Mouse (Mus musculus): ENCODE measurements around the gene Cyb561d2. TPM values are rescaled to one million over a fixed set of nuclear protein-coding genes. Genes with fewer than 3 reads are reported as not detected.

The Cyb561d2 gene
- total RNA-seq, 1 experiment: 25.3 TPM

GRCm38 (mm10) chr9:107534408-107535202, 7.4 kb downstream of the Cyb561d2 start:
- in situ Hi-C loops (cut with MboI; ENCODE audit: low sequenced_read_pairs in 2 of 2, unreplicated experiment in 2 of 2): no loop called here
- Histone ChIP-seq H3K4me3 (ENCODE audit: insufficient read depth in 1 of 2, low read depth in 1 of 2, low read length in 2 of 2, poor library complexity in 1 of 2, severe bottlenecking in 1 of 2) (peak overlapping the region; percentile 83 to 89), H3K4me1 (ENCODE audit: control insufficient read depth in 2 of 2, insufficient read depth in 2 of 2, low read length in 2 of 2, poor library complexity in 1 of 2) (peaks cover 4 to 8% of the 10 kb centered on the region in 2 experiments; a peak in 2 of 4 replicates), H3K9me3 (ENCODE audit: control insufficient read depth, insufficient read depth, low read depth, low read length) (no peaks in the 10 kb centered on the region), H3K9ac (ENCODE audit: insufficient read depth, low read depth, low read length, poor library complexity, severe bottlenecking) (peak overlapping the region; percentile 89), H3K36me3 (ENCODE audit: control insufficient read depth, insufficient read depth, low read length, poor library complexity, severe bottlenecking) (peaks cover 18% of the 10 kb centered on the region), H3K27ac (ENCODE audit: insufficient read depth, low read depth, low read length, poor library complexity, severe bottlenecking) (no peak overlapping the region)
- TF ChIP-seq ZNF384 (IDR thresholded peaks at IDR 0.05; ENCODE audit: low read depth, low read length): no peak
- TF ChIP-seq MAFK (IDR thresholded peaks at IDR 0.05; ENCODE audit: insufficient read depth, low read depth, low read length): no peak
- no peak for TF ChIP-seq ZC3H11A (IDR thresholded peaks at IDR 0.05; ENCODE audit: borderline replicate concordance, low read depth, low read length)
- TF ChIP-seq HCFC1 (IDR thresholded peaks at IDR 0.05; ENCODE audit: borderline replicate concordance, insufficient read depth, low read length): no peak
- TF ChIP-seq CHD2 (IDR thresholded peaks at IDR 0.05; ENCODE audit: low read depth, low read length): no peak
- no peak for DNase-seq (ENCODE audit: low read depth, low spot score)

GRCm38 (mm10) chr9:107533791-107534407, 8.1 kb downstream of the Cyb561d2 start, which contains the start of gene Tmem115:
Gene Tmem115, plus strand, starts transcription at chr9:107533945.
- peaks cover 17% of the 10 kb centered on the region for H3K36me3 ChIP-seq (ENCODE audit: control insufficient read depth, insufficient read depth, low read length, poor library complexity, severe bottlenecking)
- H3K4me1 ChIP-seq (ENCODE audit: control insufficient read depth in 2 of 2, insufficient read depth in 2 of 2, low read length in 2 of 2, poor library complexity in 1 of 2): peaks cover 4 to 8% of the 10 kb centered on the region in 2 experiments; a peak in 2 of 4 replicates
- peak; percentile 95 for DNase-seq (ENCODE audit: low read depth, low spot score)
- no peak within 1 kb of the TSS for H3K27ac ChIP-seq (ENCODE audit: insufficient read depth, low read depth, low read length, poor library complexity, severe bottlenecking)
- H3K9ac ChIP-seq (ENCODE audit: insufficient read depth, low read depth, low read length, poor library complexity, severe bottlenecking): peak within 1 kb of the TSS; percentile 89
- peak within 1 kb of the TSS; percentile 83 to 89 for H3K4me3 ChIP-seq (ENCODE audit: insufficient read depth in 1 of 2, low read depth in 1 of 2, low read length in 2 of 2, poor library complexity in 1 of 2, severe bottlenecking in 1 of 2)
- TF ChIP-seq MAFK (IDR thresholded peaks at IDR 0.05; ENCODE audit: insufficient read depth, low read depth, low read length) (no peak), ZNF384 (IDR thresholded peaks at IDR 0.05; ENCODE audit: low read depth, low read length) (no peak), ZC3H11A (IDR thresholded peaks at IDR 0.05; ENCODE audit: borderline replicate concordance, low read depth, low read length) (no peak), HCFC1 (IDR thresholded peaks at IDR 0.05; ENCODE audit: borderline replicate concordance, insufficient read depth, low read length) (peak; percentile 100), CHD2 (IDR thresholded peaks at IDR 0.05; ENCODE audit: low read depth, low read length) (peak; percentile 55; the same call in 1 of the 2 replicates)
- no peaks in the 10 kb centered on the region for H3K9me3 ChIP-seq (ENCODE audit: control insufficient read depth, insufficient read depth, low read depth, low read length)
- in situ Hi-C loops (cut with MboI; ENCODE audit: low sequenced_read_pairs in 2 of 2, unreplicated experiment in 2 of 2): no loop called here

- no peaks in the 10 kb centered on the region for H3K36me3 ChIP-seq (ENCODE audit: control insufficient read depth, insufficient read depth, low read length, poor library complexity, severe bottlenecking)
- TF ChIP-seq ZC3H11A (IDR thresholded peaks at IDR 0.05; ENCODE audit: borderline replicate concordance, low read depth, low read length) (no peak), MAFK (IDR thresholded peaks at IDR 0.05; ENCODE audit: insufficient read depth, low read depth, low read length) (no peak), HCFC1 (IDR thresholded peaks at IDR 0.05; ENCODE audit: borderline replicate concordance, insufficient read depth, low read length) (0 out of 2 replicates have a peak, but pooled peaks have one; percentile 21), CHD2 (IDR thresholded peaks at IDR 0.05; ENCODE audit: low read depth, low read length) (no peak), ZNF384 (IDR thresholded peaks at IDR 0.05; ENCODE audit: low read depth, low read length) (no peak)
- DNase-seq (ENCODE audit: low read depth, low spot score): peak; percentile 77
- H3K27ac ChIP-seq (ENCODE audit: insufficient read depth, low read depth, low read length, poor library complexity, severe bottlenecking): no peak overlapping the region
- peaks cover 6 to 17% of the 10 kb centered on the region in 2 experiments for H3K4me1 ChIP-seq (ENCODE audit: control insufficient read depth in 2 of 2, insufficient read depth in 2 of 2, low read length in 2 of 2, poor library complexity in 1 of 2)
- in situ Hi-C loops (cut with MboI; ENCODE audit: low sequenced_read_pairs in 2 of 2, unreplicated experiment in 2 of 2): no loop called here
- no peaks in the 10 kb centered on the region for H3K9me3 ChIP-seq (ENCODE audit: control insufficient read depth, insufficient read depth, low read depth, low read length)
- peak overlapping the region; percentile 21; the same call in 1 of the 2 replicates for H3K9ac ChIP-seq (ENCODE audit: insufficient read depth, low read depth, low read length, poor library complexity, severe bottlenecking)
- H3K4me3 ChIP-seq (ENCODE audit: insufficient read depth in 1 of 2, low read depth in 1 of 2, low read length in 2 of 2, poor library complexity in 1 of 2, severe bottlenecking in 1 of 2): peak overlapping the region; percentile 66 to 73
Observed at GRCm38 (mm10) chr9:107526198-107527026, 15.6 kb downstream of the Cyb561d2 start.

- no peak overlapping the region for H3K27ac ChIP-seq (ENCODE audit: insufficient read depth, low read depth, low read length, poor library complexity, severe bottlenecking)
- H3K4me1 ChIP-seq (ENCODE audit: control insufficient read depth in 2 of 2, insufficient read depth in 2 of 2, low read length in 2 of 2, poor library complexity in 1 of 2): peaks cover 5 to 28% of the 10 kb centered on the region in 2 experiments
- no peaks in the 10 kb centered on the region for H3K9me3 ChIP-seq (ENCODE audit: control insufficient read depth, insufficient read depth, low read depth, low read length)
- peak overlapping the region; percentile 36; the same call in 1 of the 2 replicates for H3K9ac ChIP-seq (ENCODE audit: insufficient read depth, low read depth, low read length, poor library complexity, severe bottlenecking)
- no peaks in the 10 kb centered on the region for H3K36me3 ChIP-seq (ENCODE audit: control insufficient read depth, insufficient read depth, low read length, poor library complexity, severe bottlenecking)
- in situ Hi-C loops (cut with MboI; ENCODE audit: low sequenced_read_pairs in 2 of 2, unreplicated experiment in 2 of 2): no loop called here
- DNase-seq (ENCODE audit: low read depth, low spot score): no peak
- H3K4me3 ChIP-seq (ENCODE audit: insufficient read depth in 1 of 2, low read depth in 1 of 2, low read length in 2 of 2, poor library complexity in 1 of 2, severe bottlenecking in 1 of 2): peak overlapping the region; percentile 24 to 44; a peak in 3 of 4 replicates
- TF ChIP-seq ZC3H11A (IDR thresholded peaks at IDR 0.05; ENCODE audit: borderline replicate concordance, low read depth, low read length): no peak
- TF ChIP-seq ZNF384 (IDR thresholded peaks at IDR 0.05; ENCODE audit: low read depth, low read length): no peak
- no peak for TF ChIP-seq MAFK (IDR thresholded peaks at IDR 0.05; ENCODE audit: insufficient read depth, low read depth, low read length)
- TF ChIP-seq HCFC1 (IDR thresholded peaks at IDR 0.05; ENCODE audit: borderline replicate concordance, insufficient read depth, low read length): no peak
- TF ChIP-seq CHD2 (IDR thresholded peaks at IDR 0.05; ENCODE audit: low read depth, low read length): no peak
Observed at GRCm38 (mm10) chr9:107522400-107522711, 19.6 kb downstream of the Cyb561d2 start.

Measured in ES-E14 (cell line).